Mouse (Mus musculus): ENCODE data around the gene Large2. TPM values are rescaled to one million over a fixed set of nuclear protein-coding genes. Genes with fewer than 3 reads are reported as not detected.

The Large2 gene
- total and polyA plus RNA-seq, 3 experiments: 0.19 to 1.5 (median 0.89) TPM

- in situ Hi-C loops (cut with MboI; ENCODE audit: low pct_ligation_motif_present, low pct_unique_long_range_greater_than_20kb, low sequenced_read_pairs): no loop called here
- Histone ChIP-seq H3K79me2 (replicated peaks; ENCODE audit: control insufficient read depth, extremely low read depth, insufficient read depth, poor library complexity, severe bottlenecking) (no peaks in the 10 kb centered on the region), H3K27me3 (replicated peaks) (no peaks in the 10 kb centered on the region), H3K9me3 (replicated peaks; ENCODE audit: low read length) (peaks cover 10% of the 10 kb centered on the region), H3K27ac (ENCODE audit: insufficient read depth, low read depth) (no peak overlapping the region), H3K4me1 (ENCODE audit: control insufficient read depth in 1 of 2, insufficient read depth in 2 of 2) (peaks cover 10 to 53% of the 10 kb centered on the region in 2 experiments), H3K9ac (ENCODE audit: insufficient read depth, low read depth) (no peak overlapping the region), H3K4me3 (replicated peaks in 1 of 3; ENCODE audit: low read depth in 2 of 3, low read length in 2 of 3, poor library complexity in 1 of 3) (no peak overlapping the region), H3K4me2 (ENCODE audit: insufficient read depth, low read depth, poor library complexity, severe bottlenecking) (no peak overlapping the region), H3K36me3 (replicated peaks in 1 of 2; ENCODE audit: control insufficient read depth in 1 of 2, insufficient read depth in 1 of 2, low read length in 1 of 2) (peaks cover 38 to 60% of the 10 kb centered on the region in 2 experiments)
- TF ChIP-seq E2F4 (IDR thresholded peaks at IDR 0.05; ENCODE audit: insufficient replicate concordance, low read depth, low read length): no peak
- dilution Hi-C loops (cut with MboI; ENCODE audit: extremely low pct_ligation_motif_present, extremely low pct_unique_long_range_greater_than_20kb, low sequenced_read_pairs): no loop called here
- no peak for DNase-seq (ENCODE audit: extremely low read depth)
These were observed 29.2 kb upstream of the Large2 start for GRCm38 (mm10) chr2:92403776-92404319.

- no peak for DNase-seq (ENCODE audit: extremely low read depth)
- no peaks in the 10 kb centered on the region for H3K27me3 ChIP-seq (replicated peaks)
- dilution Hi-C loops (cut with MboI; ENCODE audit: extremely low pct_ligation_motif_present, extremely low pct_unique_long_range_greater_than_20kb, low sequenced_read_pairs) (no loop called here), in situ Hi-C loops (cut with MboI; ENCODE audit: low pct_ligation_motif_present, low pct_unique_long_range_greater_than_20kb, low sequenced_read_pairs) (no loop called here)
- H3K4me3 ChIP-seq (replicated peaks in 1 of 3; ENCODE audit: low read depth in 2 of 3, low read length in 2 of 3, poor library complexity in 1 of 3): no peak overlapping the region
- no peak overlapping the region for H3K27ac ChIP-seq (ENCODE audit: insufficient read depth, low read depth)
- no peak overlapping the region for H3K9ac ChIP-seq (ENCODE audit: insufficient read depth, low read depth)
- H3K36me3 ChIP-seq (replicated peaks in 1 of 2; ENCODE audit: control insufficient read depth in 1 of 2, insufficient read depth in 1 of 2, low read length in 1 of 2): peaks cover 27 to 50% of the 10 kb centered on the region in 2 experiments
- peaks cover 10 to 53% of the 10 kb centered on the region in 2 experiments for H3K4me1 ChIP-seq (ENCODE audit: control insufficient read depth in 1 of 2, insufficient read depth in 2 of 2)
- H3K9me3 ChIP-seq (replicated peaks; ENCODE audit: low read length): peaks cover 10% of the 10 kb centered on the region
- H3K79me2 ChIP-seq (replicated peaks; ENCODE audit: control insufficient read depth, extremely low read depth, insufficient read depth, poor library complexity, severe bottlenecking): no peaks in the 10 kb centered on the region
- H3K4me2 ChIP-seq (ENCODE audit: insufficient read depth, low read depth, poor library complexity, severe bottlenecking): no peak overlapping the region
- TF ChIP-seq TCF12 (IDR thresholded peaks at IDR 0.05; ENCODE audit: low read depth, low read length) (no peak), ZMIZ1 (IDR thresholded peaks at IDR 0.05; ENCODE audit: low read depth, low read length) (no peak), CHD2 (IDR thresholded peaks at IDR 0.05; ENCODE audit: low read length) (no peak), USF2 (conservative IDR thresholded peaks at IDR 0.05; ENCODE audit: low read depth, low read length) (no peak), POLR2AphosphoS2 (IDR thresholded peaks at IDR 0.05; ENCODE audit: low read depth, low read length) (no peak), CHD1 (IDR thresholded peaks at IDR 0.05; ENCODE audit: low read depth, low read length) (no peak), SMC3 (IDR thresholded peaks at IDR 0.05; ENCODE audit: low read depth, low read length) (no peak), CTCF (conservative IDR thresholded peaks at IDR 0.05 in 1 of 2, IDR thresholded peaks at IDR 0.05 in 1 of 2; ENCODE audit: low read depth in 2 of 2, low read length in 2 of 2) (no peak), NRF1 (IDR thresholded peaks at IDR 0.05; ENCODE audit: low read depth, low read length) (no peak), USF1 (IDR thresholded peaks at IDR 0.05; ENCODE audit: low read depth, low read length) (no peak), ZC3H11A (IDR thresholded peaks at IDR 0.05; ENCODE audit: low read depth, low read length) (no peak), TBP (conservative IDR thresholded peaks at IDR 0.05; ENCODE audit: low read depth, low read length) (no peak), JUN (IDR thresholded peaks at IDR 0.05; ENCODE audit: insufficient read depth, low read depth, low read length) (no peak), EP300 (IDR thresholded peaks at IDR 0.05; ENCODE audit: low read length) (no peak), ETS1 (conservative IDR thresholded peaks at IDR 0.05; ENCODE audit: low read depth, low read length) (no peak), ZKSCAN1 (IDR thresholded peaks at IDR 0.05; ENCODE audit: borderline replicate concordance, low read depth, low read length) (no peak), NELFE (IDR thresholded peaks at IDR 0.05; ENCODE audit: low read depth, low read length) (no peak), JUND (conservative IDR thresholded peaks at IDR 0.05; ENCODE audit: low read depth, low read length) (no peak), HCFC1 (IDR thresholded peaks at IDR 0.05; ENCODE audit: low read depth, low read length) (no peak)
These were observed 28.1 kb upstream of the Large2 start for GRCm38 (mm10) chr2:92402591-92403326.
